Mouse (Mus musculus) hindbrain, embryonic 16.5 days (tissue): ENCODE measurements around the gene Apol7a. TPM values are rescaled to one million over a fixed set of nuclear protein-coding genes. Genes with fewer than 3 reads are reported as not detected.

Experiments used
- polyA plus RNA-seq: library from polyadenylated mRNA; unstranded; fragments of >200 nt; fragmentation: Nextera tagmentation; extraction: Ambion mirVana; gene quantifications from 2 replicates; pipeline ENCODE4 v1.2.1, GENCODE M21; 2015

Apol7a gene
- polyA plus RNA-seq, 1 experiment from 2014 or later, result not detected

Other genes starting within 250 kb of the Apol7a start
- 122 and 140 TPM in 2 replicates for gene Rbfox2, start 92.1 kb downstream of the Apol7a start, polyA plus RNA-seq
- gene Apol9a, start 12.0 kb upstream of the Apol7a start, polyA plus RNA-seq, result 0.24 and 0.46 TPM in 2 replicates
- gene Apol7b, start 48.4 kb upstream of the Apol7a start, polyA plus RNA-seq, result not detected in 2 replicates
- gene Apol10a, start 77.9 kb upstream of the Apol7a start, polyA plus RNA-seq, result not detected in 2 replicates
- not detected in 2 replicates for gene Apol11a, start 109.2 kb upstream of the Apol7a start, polyA plus RNA-seq
- not detected in 2 replicates for gene Apol7c, start 134.2 kb upstream of the Apol7a start, polyA plus RNA-seq
- gene 1700025B11Rik, start 162.8 kb upstream of the Apol7a start, polyA plus RNA-seq, result not detected in 2 replicates
- 0.06 TPM in 1 of 2 replicates, not detected in the other for gene Apol10b, start 197.0 kb upstream of the Apol7a start, polyA plus RNA-seq
- not detected in 2 replicates for gene Gm36245, start 200.1 kb upstream of the Apol7a start, polyA plus RNA-seq
- not detected in 2 replicates for gene Apol11b, start 244.2 kb upstream of the Apol7a start, polyA plus RNA-seq